Mouse (Mus musculus): ENCODE measurements around the gene Nos1ap.

DNA sequence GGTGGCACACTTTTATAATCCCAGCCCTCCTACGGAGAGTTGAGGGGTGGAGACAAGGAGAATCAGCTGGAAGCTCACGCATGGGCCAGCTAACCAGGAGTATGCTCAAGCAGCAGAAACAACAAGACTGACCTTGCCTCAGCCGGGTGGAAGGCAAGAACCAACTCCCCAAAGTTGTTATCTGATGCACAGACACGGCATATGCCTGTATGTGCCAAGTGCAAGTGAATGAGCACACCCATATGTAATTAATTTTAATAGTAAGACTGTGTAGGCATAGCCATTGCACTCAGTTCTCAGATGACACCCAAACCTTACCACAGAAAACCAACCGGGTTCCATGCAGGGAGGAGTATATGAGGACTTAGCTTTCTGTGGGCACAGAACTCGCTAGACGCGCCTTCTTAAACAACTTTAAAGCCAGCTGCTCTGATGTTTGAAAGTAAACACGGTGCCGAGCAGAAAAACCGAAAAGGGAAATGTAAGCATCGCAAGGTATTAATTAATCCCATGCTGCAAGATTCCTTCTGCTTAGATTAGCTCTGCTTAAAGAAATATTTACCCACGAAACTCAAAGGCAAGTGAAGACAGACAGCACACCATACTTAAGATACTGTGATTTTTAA, 9.1 kb downstream of the Nos1ap start:
- no peak for TF ChIP-seq CTCF (IDR thresholded peaks at IDR 0.05)
- no peak for TF ChIP-seq EP300 (IDR thresholded peaks at IDR 0.05)

Measured in lung, postnatal 0 days (tissue).